Mouse (Mus musculus) granulocyte monocyte progenitor cell, adult 5-6 weeks (primary cell): Measurements from ENCODE around the gene Cdkn2aipnl. TPM values are rescaled to one million over a fixed set of nuclear protein-coding genes. Genes with fewer than 3 reads are reported as not detected.

Source experiments
- ATAC-seq: replicated peaks from 2 replicates; pipeline ENCODE4 v1.8.0; 2016; ENCODE audit warnings: mild to moderate bottlenecking, moderate TSS enrichment, inconsistent platforms; ENCODE audit not compliant: poor library complexity, severe bottlenecking
- total RNA-seq, 2 experiments: library from RNA; stranded (forward) in 1 of 2; stranded (reverse) in 1 of 2; fragments of 200-712, 200-1000 nt in 1 of 2; fragments of >200 nt in 1 of 2; fragmentation: Nextera tagmentation in 1 of 2; gene quantifications; 2 replicates each; pipeline ENCODE4 v1.2.3; 2014 to 2017

Cdkn2aipnl gene
- 70.1 and 81.1 TPM in 2 replicates for total RNA-seq (2014; fragmentation: Nextera tagmentation)
- total RNA-seq (2017) = 70.1 and 72.9 TPM in 2 replicates

DNA sequence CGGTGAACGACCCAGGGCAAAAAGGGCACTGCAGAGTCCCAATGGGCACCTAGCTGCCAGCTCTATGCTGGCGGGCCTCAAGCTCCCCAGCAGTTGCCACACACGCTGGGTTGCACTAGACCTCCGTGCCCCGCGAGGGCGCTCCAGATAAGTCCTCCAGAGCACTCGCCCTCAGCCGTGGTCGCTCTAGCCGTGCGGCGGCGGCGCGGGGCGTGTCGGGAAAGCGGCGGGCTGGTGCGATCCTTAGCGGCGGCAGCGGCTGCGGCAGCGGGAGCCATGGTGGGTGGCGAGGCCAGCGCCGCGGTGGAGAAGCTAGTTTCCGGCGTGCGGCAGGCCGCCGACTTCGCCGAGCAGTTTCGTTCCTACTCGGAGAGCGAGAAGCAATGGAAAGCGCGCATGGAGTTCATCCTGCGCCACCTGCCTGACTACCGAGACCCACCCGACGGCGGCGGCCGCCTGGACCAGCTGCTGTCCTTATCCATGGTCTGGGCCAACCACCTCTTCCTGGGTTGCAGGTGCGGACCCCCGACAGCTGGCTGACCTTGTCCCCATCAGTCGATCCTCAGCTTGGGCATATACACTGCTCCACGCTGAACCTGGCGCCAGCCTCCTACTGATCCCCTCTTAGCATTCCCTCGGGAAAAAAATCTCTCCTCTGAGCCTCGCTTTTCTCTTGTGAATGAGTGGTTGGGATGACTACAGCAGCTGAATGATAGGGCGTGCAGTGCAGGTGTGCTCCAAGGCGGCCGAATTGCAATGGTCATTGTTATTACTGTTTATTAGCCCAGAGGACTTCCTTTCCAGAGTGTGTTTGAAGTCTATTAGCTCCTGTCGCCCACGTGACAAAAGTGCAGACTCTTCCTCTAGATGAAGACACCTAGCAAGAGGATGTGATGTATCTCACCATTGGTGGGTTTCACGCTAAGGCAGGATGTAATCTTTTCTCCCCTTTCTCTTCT is at the start of gene Cdkn2aipnl:
Gene Cdkn2aipnl (plus strand): TSS at position 219 of the 959 bp plus-strand sequence.
- peak; percentile 97 for ATAC-seq

DNA sequence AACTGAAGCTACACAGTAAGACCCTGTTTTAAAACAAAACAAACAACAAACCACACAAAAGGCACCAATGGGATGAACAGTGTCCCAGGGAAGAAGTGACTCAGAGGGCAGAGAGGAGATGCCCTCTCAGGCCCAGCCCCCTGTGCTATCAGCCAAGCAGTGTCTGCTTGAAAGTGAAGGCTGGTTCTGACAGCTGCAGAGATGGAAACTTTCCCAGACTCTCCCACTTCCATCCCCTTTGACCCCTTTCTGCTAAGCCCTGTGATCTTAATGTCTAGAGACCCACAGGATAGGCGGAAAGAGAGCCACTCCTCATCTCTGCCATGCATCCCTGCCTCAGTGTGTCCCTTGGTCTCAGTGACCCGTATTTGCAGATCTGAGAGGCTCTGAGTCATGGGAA is 49.5 kb upstream of the Cdkn2aipnl start:
- no peak for ATAC-seq

- no peak for ATAC-seq
Observed at GRCm38 (mm10) chr11:51918576-51918975, 48.9 kb upstream of the Cdkn2aipnl start.

DNA sequence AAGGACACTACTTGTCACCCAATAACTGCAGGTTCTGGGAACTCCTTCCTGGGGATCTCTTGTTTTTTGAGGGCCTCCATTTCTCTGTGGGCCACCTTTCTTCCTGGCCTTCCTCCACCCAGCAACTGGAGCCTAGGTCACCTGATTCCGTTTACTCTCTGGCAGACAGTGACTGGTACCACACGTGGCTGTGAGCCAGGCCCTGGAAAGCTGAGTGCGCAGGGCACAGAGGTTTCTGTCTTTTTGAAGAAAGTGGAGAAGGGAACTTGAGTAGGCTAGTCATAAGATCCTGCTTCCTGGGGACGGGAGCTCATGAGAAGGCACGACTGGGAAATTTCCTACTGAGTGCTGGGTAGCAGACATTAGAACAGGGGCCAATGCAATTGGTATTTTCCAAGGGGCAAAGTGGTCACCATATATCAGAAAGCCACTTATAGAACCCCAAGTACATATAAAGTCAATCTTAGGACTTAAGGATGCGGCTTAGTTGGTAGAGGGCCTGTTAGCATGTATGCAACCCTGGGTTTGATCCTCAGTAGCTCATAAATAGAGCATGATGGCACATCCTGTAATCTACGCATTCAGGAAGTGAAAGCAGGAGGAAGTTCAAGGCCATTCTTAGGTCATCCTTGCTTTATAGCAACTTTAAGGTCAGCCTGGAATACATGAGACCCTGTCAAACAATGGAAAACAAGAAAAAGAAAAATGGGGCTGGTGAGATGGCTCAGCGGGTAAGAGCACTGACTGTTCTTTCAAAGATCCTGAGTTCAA is 45.9 kb upstream of the Cdkn2aipnl start:
- peak; percentile 68 for ATAC-seq

- ATAC-seq = no peak
Observed at GRCm38 (mm10) chr11:51922421-51922841, 45.0 kb upstream of the Cdkn2aipnl start.

DNA sequence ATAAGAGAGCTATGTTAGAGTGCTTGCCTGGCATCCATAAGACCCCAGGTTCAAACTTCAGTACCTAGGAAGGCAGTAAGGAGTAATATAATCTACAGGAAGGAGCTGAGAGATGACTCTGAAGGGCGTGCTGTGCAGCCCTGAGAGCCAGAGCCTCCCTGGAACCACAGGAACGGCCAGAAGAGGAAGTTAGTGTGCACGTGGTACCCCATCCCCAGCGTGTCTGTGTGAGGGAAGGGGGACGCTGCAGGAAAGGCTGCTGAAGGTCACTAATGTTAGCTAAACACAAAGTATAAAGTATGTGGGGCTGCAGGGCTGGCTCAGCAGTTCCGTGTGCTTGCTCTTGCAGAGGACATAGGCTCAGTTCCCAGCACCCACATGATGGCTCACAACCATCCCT is 41.9 kb upstream of the Cdkn2aipnl start:
- ATAC-seq = peak; percentile 88

DNA sequence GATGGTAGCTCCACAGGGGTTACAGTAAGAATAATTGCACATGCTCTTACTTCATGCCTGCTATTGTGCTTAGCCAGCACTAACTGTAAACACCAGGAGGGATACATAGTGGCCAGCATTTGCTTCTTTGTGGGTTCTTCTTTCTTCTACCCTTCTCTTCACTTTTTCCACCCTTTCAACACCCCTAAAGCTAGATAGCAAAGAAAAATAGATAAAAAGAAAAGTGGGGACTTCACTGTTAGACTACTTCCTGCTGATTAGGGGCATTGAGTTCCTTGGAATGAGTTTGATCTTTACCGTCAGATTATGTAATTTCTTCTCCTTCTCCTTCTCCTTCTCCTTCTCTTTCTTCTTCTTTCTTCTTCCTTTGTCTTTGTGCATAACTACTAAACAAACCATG is 41.1 kb upstream of the Cdkn2aipnl start:
- ATAC-seq = no peak

DNA sequence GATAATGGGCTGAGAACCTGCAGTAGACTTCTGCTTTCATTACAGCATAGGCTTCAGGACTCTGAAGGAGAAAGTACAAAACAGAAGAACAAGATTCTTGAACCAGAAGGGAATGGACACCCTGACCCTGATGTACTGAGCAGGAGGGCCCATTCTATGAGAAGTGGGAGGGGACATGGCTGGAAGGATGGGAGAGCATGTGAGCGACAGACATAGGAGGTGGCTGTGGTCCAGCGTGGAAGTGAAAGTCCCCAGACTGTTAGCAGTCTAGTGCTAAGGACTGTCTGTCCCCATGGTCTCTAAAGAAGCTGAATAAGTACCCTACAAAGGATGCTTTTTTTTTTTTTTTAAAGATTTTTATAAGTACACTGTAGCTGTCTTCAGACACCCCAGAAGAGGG is 40.4 kb upstream of the Cdkn2aipnl start:
- ATAC-seq = peak; percentile 52

DNA sequence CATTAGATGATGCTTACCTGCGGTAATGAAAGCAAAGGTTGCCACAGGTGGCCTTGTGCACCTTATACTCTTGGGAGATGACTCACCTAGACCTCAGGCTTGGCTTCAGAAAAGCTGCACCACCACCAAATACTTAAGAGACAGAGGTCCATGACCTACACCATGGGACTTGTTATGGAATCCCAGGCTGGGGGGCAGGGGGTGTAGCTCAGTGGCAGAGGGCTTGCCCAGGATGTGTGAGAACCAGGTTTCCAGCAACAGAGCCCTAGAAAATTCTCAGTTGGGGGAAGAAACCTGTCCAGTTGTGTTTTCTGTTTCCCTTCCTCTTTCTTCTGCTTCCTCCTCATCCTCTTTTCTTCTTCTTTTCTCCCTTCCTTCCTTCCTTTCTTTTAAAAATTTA is 36.3 kb upstream of the Cdkn2aipnl start:
- ATAC-seq = 0 out of 2 replicates have a peak, but pooled peaks have one; percentile 20

DNA sequence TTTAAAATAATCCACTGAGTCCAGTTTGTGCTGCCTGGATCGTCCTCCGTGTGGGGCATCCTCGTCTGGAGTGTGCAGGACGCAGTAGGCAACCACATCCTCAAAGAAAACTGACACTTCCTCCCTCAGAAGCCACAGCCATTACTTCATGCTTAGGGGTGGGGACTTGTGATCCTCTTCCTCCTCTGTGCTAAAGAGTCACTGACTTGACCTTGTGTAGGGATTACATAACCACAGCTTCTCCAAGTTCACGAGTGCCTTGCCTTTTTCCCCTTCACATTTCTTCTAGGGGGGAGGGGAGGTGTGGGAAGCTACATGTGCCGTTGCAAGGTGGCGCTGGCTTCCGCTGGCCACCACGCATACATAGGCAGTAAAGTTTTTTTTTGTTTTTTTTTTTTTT is 35.7 kb upstream of the Cdkn2aipnl start:
- peak; percentile 95 for ATAC-seq

DNA sequence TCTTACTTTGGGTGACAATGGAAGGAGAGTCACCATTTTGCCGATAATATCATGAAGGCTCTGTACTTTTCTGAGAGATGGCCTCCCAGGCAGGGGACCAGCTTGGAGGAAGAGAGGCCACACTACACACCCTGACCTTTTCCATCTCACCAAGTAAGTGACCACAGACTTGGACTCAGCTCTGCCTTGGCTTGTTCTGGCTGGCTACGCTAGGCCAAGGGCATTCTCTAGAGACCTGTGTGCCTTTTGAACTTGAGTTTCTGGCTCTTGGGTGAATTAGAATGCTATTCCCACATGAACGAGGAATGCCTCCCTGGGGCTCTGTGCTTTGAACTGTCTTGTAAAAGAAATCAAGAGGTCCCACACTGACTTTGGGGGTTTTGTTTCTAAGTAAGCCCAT is 33.2 kb upstream of the Cdkn2aipnl start:
- no peak for ATAC-seq

- ATAC-seq = peak; percentile 34
Observed at GRCm38 (mm10) chr11:51935636-51936434, 31.6 kb upstream of the Cdkn2aipnl start.

- no peak for ATAC-seq
Observed at GRCm38 (mm10) chr11:51937361-51937781, 30.1 kb upstream of the Cdkn2aipnl start.

GRCm38 (mm10) chr11:51938817-51939589 is 28.5 kb upstream of the Cdkn2aipnl start:
- peak; percentile 89 for ATAC-seq

GRCm38 (mm10) chr11:51939590-51939955 is 27.9 kb upstream of the Cdkn2aipnl start:
- no peak for ATAC-seq

- ATAC-seq = no peak
Observed at GRCm38 (mm10) chr11:51940511-51940955, 26.9 kb upstream of the Cdkn2aipnl start.

GRCm38 (mm10) chr11:51942602-51943499 is 24.6 kb upstream of the Cdkn2aipnl start:
- no peak for ATAC-seq

- ATAC-seq = no peak
Observed at GRCm38 (mm10) chr11:51943500-51943841, 24.0 kb upstream of the Cdkn2aipnl start.
